Mouse (Mus musculus): ENCODE data around the gene Vwf.

- TF ChIP-seq CTCF (IDR thresholded peaks at IDR 0.05; ENCODE audit: insufficient read depth, low read length) (no peak), POLR2A (IDR thresholded peaks at IDR 0.05; ENCODE audit: borderline replicate concordance, extremely low read depth, low read depth, low read length) (no peak)
Observed at GRCm38 (mm10) chr6:125685420-125685819, 138.8 kb downstream of the Vwf start.

All from lung, adult 2 months (tissue).